Mouse (Mus musculus) midbrain, embryonic 15.5 days (tissue): ENCODE data around the gene Nr5a2. TPM values are rescaled to one million over a fixed set of nuclear protein-coding genes. Genes with fewer than 3 reads are reported as not detected.
"Not testable (repeated sequence)": the region's sequence is repeated elsewhere in the genome, so short reads cannot be mapped to it uniquely, and the experiment has no call there.

Experiments
- ATAC-seq: fragments of 200-750 bp; cut with Nextera tagmentation; replicated peaks from 2 replicates; pipeline ENCODE4 v1.8.0; 2017; ENCODE audit warnings: moderate TSS enrichment
- H3K27ac ChIP-seq: fragments of 300-500 bp; sonication (generic); 2 replicates; pipeline ENCODE4 v1.5.1; 2015; ENCODE audit warnings: mild to moderate bottlenecking, inconsistent platforms
- H3K27me3 ChIP-seq: fragments of 300-500 bp; sonication (generic); replicated peaks from 2 replicates; pipeline ENCODE4 v1.6.1; 2015; ENCODE audit warnings: inconsistent platforms
- H3K36me3 ChIP-seq: fragments of 300-500 bp; sonication (generic); replicated peaks from 2 replicates; pipeline ENCODE4 v1.6.1; 2015; ENCODE audit warnings: inconsistent platforms
- H3K4me1 ChIP-seq: fragments of 300-500 bp; sonication (generic); 2 replicates; pipeline ENCODE4 v1.6.1; 2015; ENCODE audit warnings: inconsistent platforms
- H3K4me2 ChIP-seq: fragments of 300-500 bp; sonication (generic); 2 replicates; pipeline ENCODE4 v1.6.1; 2015; ENCODE audit warnings: inconsistent platforms, mild to moderate bottlenecking, moderate library complexity
- H3K4me3 ChIP-seq: fragments of 300-500 bp; sonication (generic); 2 replicates; pipeline ENCODE4 v1.5.1; 2015; ENCODE audit warnings: mild to moderate bottlenecking, inconsistent platforms
- H3K9ac ChIP-seq: fragments of 300-500 bp; sonication (generic); 2 replicates; pipeline ENCODE4 v1.6.1; 2015; ENCODE audit warnings: mild to moderate bottlenecking, inconsistent platforms
- H3K9me3 ChIP-seq: fragments of 300-500 bp; sonication (generic); 2 replicates; pipeline ENCODE4 v1.6.1; 2016; ENCODE audit warnings: inconsistent platforms
- WGBS: fragments of 180-500 bp; shearing (Covaris S2); methylation state at CpG from one replicate; pipeline ENCODE4 v1.1.7; 2015; ENCODE audit warnings: mixed read lengths; 5-methylcytosine and 5-hydroxymethylcytosine counted together
- polyA plus RNA-seq: library from polyadenylated mRNA; unstranded; fragments of >200 nt; fragmentation: Nextera tagmentation; extraction: Ambion mirVana; gene quantifications from 2 replicates; pipeline ENCODE4 v1.2.1, GENCODE M21; 2015

Gene Nr5a2
- polyA plus RNA-seq, 1 experiment from 2014 or later, result 1.1 TPM

DNA sequence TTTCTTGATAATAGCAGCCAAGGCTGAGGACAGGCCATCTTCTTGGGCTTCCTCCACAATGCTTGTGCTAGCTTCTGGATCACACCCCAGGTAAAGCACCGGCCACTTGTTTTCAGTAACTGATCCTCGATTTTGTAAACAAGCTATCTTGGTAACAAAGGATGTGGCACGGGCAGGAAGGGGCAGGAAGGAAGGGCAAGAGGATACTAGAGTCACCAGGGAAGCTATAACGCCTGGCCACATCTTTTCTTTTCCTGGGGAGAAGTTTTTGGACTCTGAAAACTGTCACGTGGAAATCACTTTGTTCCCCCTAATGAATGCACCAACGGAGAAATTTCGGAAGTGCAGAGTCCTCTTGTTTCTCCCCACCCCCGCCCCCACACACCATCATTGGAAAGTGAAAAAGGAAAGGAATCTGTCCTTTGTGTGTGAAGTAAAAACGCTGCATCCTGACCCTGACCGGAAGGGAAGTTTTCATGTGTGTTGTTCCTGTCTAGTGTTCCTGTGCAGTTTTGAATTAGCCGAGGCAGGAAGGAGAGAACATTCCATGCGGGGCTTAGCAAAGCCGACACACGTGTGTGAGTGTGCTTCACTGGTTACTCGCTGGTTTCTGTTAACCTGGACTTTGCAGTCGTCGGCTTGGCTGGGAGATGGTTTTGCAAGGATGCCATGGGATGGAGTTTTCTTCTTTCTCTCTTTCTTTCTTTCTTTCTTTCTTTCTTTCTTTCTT, 163.7 kb downstream of the Nr5a2 start:
- Histone ChIP-seq H3K9me3 (no peaks in the 10 kb centered on the region), H3K27ac (no peak overlapping the region), H3K27me3 (no peaks in the 10 kb centered on the region), H3K36me3 (no peaks in the 10 kb centered on the region), H3K4me1 (no peaks in the 10 kb centered on the region), H3K4me3 (no peak overlapping the region), H3K4me2 (no peak overlapping the region), H3K9ac (no peak overlapping the region)
- ATAC-seq, result no peak
- WGBS, result 50% methylated on average over 17 of the region's 17 CpGs

DNA sequence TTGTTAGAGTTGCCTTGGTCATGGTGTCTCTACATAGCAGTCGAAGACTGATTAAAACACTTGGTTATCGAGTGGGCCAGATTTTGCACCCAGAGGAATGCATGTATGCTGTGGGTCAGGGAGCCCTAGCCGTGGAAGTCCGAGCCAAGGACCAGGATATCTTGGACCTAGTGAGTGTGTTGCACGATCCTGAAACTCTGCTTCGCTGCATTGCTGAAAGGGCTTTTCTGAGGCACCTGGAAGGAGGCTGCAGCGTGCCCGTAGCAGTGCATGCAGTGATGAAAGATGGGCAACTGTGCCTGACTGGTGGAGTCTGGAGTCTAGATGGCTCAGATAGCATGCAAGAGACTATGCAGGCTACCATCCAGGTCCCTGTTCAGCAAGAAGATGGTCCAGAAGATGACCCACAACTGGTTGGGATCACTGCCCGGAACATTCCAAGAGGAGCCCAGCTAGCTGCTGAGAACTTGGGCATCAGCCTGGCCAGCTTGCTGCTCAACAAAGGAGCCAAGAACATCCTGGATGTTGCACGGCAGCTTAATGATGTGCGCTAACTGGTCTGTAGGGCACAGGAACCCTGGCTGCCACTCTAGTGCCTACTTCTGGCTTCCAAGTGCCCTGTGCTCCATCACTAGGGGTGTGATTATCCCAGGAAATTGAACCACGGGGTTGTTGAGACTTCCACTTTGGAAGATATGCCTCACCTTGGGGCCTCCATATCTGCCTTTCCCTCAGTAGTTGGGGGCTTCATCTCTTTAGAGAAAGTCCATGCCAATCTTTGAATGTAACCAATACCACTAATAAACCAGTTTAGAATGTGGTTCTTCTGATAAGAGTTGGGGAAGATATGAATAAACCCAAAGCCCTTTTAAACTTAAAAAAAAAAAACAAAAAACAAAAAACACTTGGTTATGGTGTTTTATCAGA, 167.0 kb downstream of the Nr5a2 start:
- not testable (repeated sequence) for H3K4me1 ChIP-seq, H3K9ac ChIP-seq, H3K27ac ChIP-seq, H3K9me3 ChIP-seq, H3K36me3 ChIP-seq, H3K4me2 ChIP-seq, H3K27me3 ChIP-seq, H3K4me3 ChIP-seq, ATAC-seq
- WGBS, result 95% methylated on average over 12 of the region's 12 CpGs
